Mouse (Mus musculus): ENCODE measurements around the gene 9530068E07Rik. TPM values are rescaled to one million over a fixed set of nuclear protein-coding genes. Genes with fewer than 3 reads are reported as not detected.

The 9530068E07Rik gene
- polyA plus RNA-seq, 1 experiment from 2014 or later: 205 TPM

- Histone ChIP-seq H3K9me3 (no peaks in the 10 kb centered on the region), H3K27me3 (no peaks in the 10 kb centered on the region), H3K27ac (peak overlapping the region; percentile 93), H3K36me3 (no peaks in the 10 kb centered on the region), H3K4me1 (peaks cover 59% of the 10 kb centered on the region), H3K4me3 (peak overlapping the region; percentile 94), H3K4me2 (replicated peaks) (peak overlapping the region; percentile 96), H3K9ac (peak overlapping the region; percentile 95)
- under 1% methylated on average over 47 of the region's 47 CpGs for WGBS
- no peak; the same call in 1 of the 2 replicates for ATAC-seq (ENCODE audit: low FRiP score, low read depth)
Observed at GRCm38 (mm10) chr11:52361287-52361921, 34.8 kb upstream of the 9530068E07Rik start.

- WGBS: 83% methylated on average over 2 of the region's 2 CpGs
Observed at GRCm38 (mm10) chr11:52364376-52364775, 31.9 kb upstream of the 9530068E07Rik start.

GRCm38 (mm10) chr11:52365143-52365542, 31.1 kb upstream of the 9530068E07Rik start:
- H3K9me3 ChIP-seq: no peaks in the 10 kb centered on the region
- peak overlapping the region; percentile 23 for H3K4me2 ChIP-seq (replicated peaks)
- peak; percentile 48; the same call in 1 of the 2 replicates for ATAC-seq (ENCODE audit: low FRiP score, low read depth)
- H3K27ac ChIP-seq: peak overlapping the region; percentile 22; the same call in 1 of the 2 replicates
- H3K36me3 ChIP-seq: peaks cover 3% of the 10 kb centered on the region; the same call in 1 of the 2 replicates
- no peak overlapping the region for H3K4me3 ChIP-seq
- H3K4me1 ChIP-seq: peaks cover 56% of the 10 kb centered on the region
- no peak overlapping the region for H3K9ac ChIP-seq
- H3K27me3 ChIP-seq: no peaks in the 10 kb centered on the region
- 38% methylated on average over 1 of the region's 1 CpGs for WGBS

More at GRCm38 (mm10) chr11:52364376-52364775, 31.9 kb upstream of the 9530068E07Rik start:
- H3K9ac ChIP-seq: no peak overlapping the region
- H3K4me2 ChIP-seq (replicated peaks): no peak overlapping the region
- H3K36me3 ChIP-seq: no peaks in the 10 kb centered on the region
- H3K4me1 ChIP-seq: peaks cover 62% of the 10 kb centered on the region
- no peak for ATAC-seq (ENCODE audit: low FRiP score, low read depth)
- H3K4me3 ChIP-seq: no peak overlapping the region
- no peaks in the 10 kb centered on the region for H3K27me3 ChIP-seq
- H3K27ac ChIP-seq: no peak overlapping the region; the same call in 1 of the 2 replicates
- H3K9me3 ChIP-seq: no peaks in the 10 kb centered on the region

GRCm38 (mm10) chr11:52366358-52366757, 29.9 kb upstream of the 9530068E07Rik start:
- H3K4me1 ChIP-seq: peaks cover 66% of the 10 kb centered on the region
- no peak for ATAC-seq (ENCODE audit: low FRiP score, low read depth)

GRCm38 (mm10) chr11:52368176-52368985, 27.8 kb upstream of the 9530068E07Rik start:
- 71% methylated on average over 10 of the region's 10 CpGs for WGBS
- Histone ChIP-seq H3K9me3 (no peaks in the 10 kb centered on the region), H3K4me2 (replicated peaks) (no peak overlapping the region), H3K4me1 (peaks cover 52% of the 10 kb centered on the region), H3K4me3 (no peak overlapping the region), H3K27me3 (no peaks in the 10 kb centered on the region), H3K36me3 (peaks cover 3% of the 10 kb centered on the region; the same call in 1 of the 2 replicates), H3K27ac (no peak overlapping the region), H3K9ac (no peak overlapping the region)
- ATAC-seq (ENCODE audit: low FRiP score, low read depth): no peak

More at GRCm38 (mm10) chr11:52366358-52366757, 29.9 kb upstream of the 9530068E07Rik start:
- H3K36me3 ChIP-seq: peaks cover 3% of the 10 kb centered on the region; the same call in 1 of the 2 replicates
- H3K4me3 ChIP-seq: no peak overlapping the region
- H3K9ac ChIP-seq: no peak overlapping the region
- no peak overlapping the region for H3K4me2 ChIP-seq (replicated peaks)
- H3K9me3 ChIP-seq: no peaks in the 10 kb centered on the region
- WGBS: 82% methylated on average over 5 of the region's 5 CpGs
- no peaks in the 10 kb centered on the region for H3K27me3 ChIP-seq
- H3K27ac ChIP-seq: no peak overlapping the region

GRCm38 (mm10) chr11:52369252-52370134, 26.7 kb upstream of the 9530068E07Rik start:
- ATAC-seq (ENCODE audit: low FRiP score, low read depth): no peak
- H3K4me1 ChIP-seq: peaks cover 41% of the 10 kb centered on the region
- H3K27me3 ChIP-seq: no peaks in the 10 kb centered on the region
- no peak overlapping the region for H3K9ac ChIP-seq
- no peak overlapping the region for H3K4me3 ChIP-seq
- H3K9me3 ChIP-seq: no peaks in the 10 kb centered on the region
- no peak overlapping the region for H3K4me2 ChIP-seq (replicated peaks)
- WGBS: 82% methylated on average over 9 of the region's 9 CpGs
- no peak overlapping the region for H3K27ac ChIP-seq
- peaks cover 8% of the 10 kb centered on the region for H3K36me3 ChIP-seq

- Histone ChIP-seq H3K4me1 (peaks cover 35% of the 10 kb centered on the region), H3K27me3 (no peaks in the 10 kb centered on the region), H3K27ac (peak overlapping the region; percentile 55; the same call in 1 of the 2 replicates)
Observed at GRCm38 (mm10) chr11:52370135-52370452, 26.1 kb upstream of the 9530068E07Rik start.

GRCm38 (mm10) chr11:52370538-52370937, 25.7 kb upstream of the 9530068E07Rik start:
- H3K4me3 ChIP-seq: no peak overlapping the region
- no peak overlapping the region for H3K4me2 ChIP-seq (replicated peaks)
- ATAC-seq (ENCODE audit: low FRiP score, low read depth): peak; percentile 70; the same call in 1 of the 2 replicates
- 27% methylated on average over 2 of the region's 2 CpGs for WGBS
- H3K9ac ChIP-seq: no peak overlapping the region
- H3K4me1 ChIP-seq: peaks cover 31% of the 10 kb centered on the region
- H3K36me3 ChIP-seq: peaks cover 18% of the 10 kb centered on the region
- no peaks in the 10 kb centered on the region for H3K27me3 ChIP-seq
- H3K27ac ChIP-seq: peak overlapping the region; percentile 55; the same call in 1 of the 2 replicates
- H3K9me3 ChIP-seq: no peaks in the 10 kb centered on the region

More at GRCm38 (mm10) chr11:52370135-52370452, 26.1 kb upstream of the 9530068E07Rik start:
- WGBS: 96% methylated on average over 2 of the region's 2 CpGs
- ATAC-seq (ENCODE audit: low FRiP score, low read depth): no peak
- Histone ChIP-seq H3K9ac (no peak overlapping the region), H3K36me3 (peaks cover 14% of the 10 kb centered on the region), H3K4me2 (replicated peaks) (no peak overlapping the region), H3K4me3 (no peak overlapping the region), H3K9me3 (no peaks in the 10 kb centered on the region)

GRCm38 (mm10) chr11:52373841-52374240, 22.4 kb upstream of the 9530068E07Rik start:
- Histone ChIP-seq H3K9me3 (no peaks in the 10 kb centered on the region), H3K27me3 (no peaks in the 10 kb centered on the region), H3K4me2 (replicated peaks) (no peak overlapping the region), H3K36me3 (peaks cover 49% of the 10 kb centered on the region), H3K4me3 (no peak overlapping the region), H3K4me1 (peaks cover 16% of the 10 kb centered on the region), H3K9ac (no peak overlapping the region), H3K27ac (no peak overlapping the region)
- WGBS: 75% methylated on average over 7 of the region's 7 CpGs
- ATAC-seq (ENCODE audit: low FRiP score, low read depth): no peak

GRCm38 (mm10) chr11:52374340-52374739, 21.9 kb upstream of the 9530068E07Rik start:
- no peak overlapping the region for H3K4me2 ChIP-seq (replicated peaks)
- no peak for ATAC-seq (ENCODE audit: low FRiP score, low read depth)
- peaks cover 54% of the 10 kb centered on the region for H3K36me3 ChIP-seq
- no peak overlapping the region for H3K9ac ChIP-seq
- H3K27ac ChIP-seq: no peak overlapping the region
- no peaks in the 10 kb centered on the region for H3K27me3 ChIP-seq
- peaks cover 12% of the 10 kb centered on the region for H3K4me1 ChIP-seq
- H3K4me3 ChIP-seq: no peak overlapping the region
- WGBS: 62% methylated on average over 6 of the region's 6 CpGs
- H3K9me3 ChIP-seq: no peaks in the 10 kb centered on the region

- Histone ChIP-seq H3K27ac (no peak overlapping the region), H3K4me3 (no peak overlapping the region), H3K9ac (no peak overlapping the region), H3K36me3 (peaks cover 77% of the 10 kb centered on the region), H3K27me3 (no peaks in the 10 kb centered on the region), H3K9me3 (no peaks in the 10 kb centered on the region), H3K4me2 (replicated peaks) (no peak overlapping the region), H3K4me1 (no peaks in the 10 kb centered on the region)
- ATAC-seq (ENCODE audit: low FRiP score, low read depth): no peak
- 91% methylated on average over 4 of the region's 4 CpGs for WGBS
Observed at GRCm38 (mm10) chr11:52377579-52377978, 18.6 kb upstream of the 9530068E07Rik start.
